Mouse (Mus musculus): ENCODE measurements at regions not wholly inside any gene's neighbourhood (a gene's known extent, or its start where the extent isn't known, plus 50 kb on each side); places are given as distances from the start of the nearest gene placed in this dataset.
A peak's percentile ranks its signal among the peaks of the same experiment; 100 is the strongest.

DNA sequence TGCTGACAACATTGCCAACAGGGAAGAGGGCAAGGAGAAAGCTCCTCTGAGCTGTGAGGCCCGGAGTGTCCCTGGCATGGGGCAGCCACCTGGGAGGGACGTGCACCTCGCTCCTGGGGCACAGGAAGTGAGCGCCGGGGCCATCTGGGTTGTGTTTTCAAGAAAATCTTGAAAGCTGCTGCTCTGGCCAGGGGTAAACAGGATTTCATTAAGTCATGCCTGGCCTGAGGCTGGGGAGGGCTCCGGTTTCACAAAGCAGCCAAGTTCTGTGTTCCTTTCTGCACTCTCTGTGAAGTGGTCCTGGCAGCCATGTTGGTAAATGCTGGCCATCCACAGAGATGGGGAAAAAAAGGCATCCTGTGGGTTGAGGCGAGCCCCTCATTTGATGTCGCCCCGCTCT lies 406.8 kb upstream of the Zmiz1 start:
- no peak for DNase-seq (ENCODE audit: low spot score in 2 of 2)

DNA sequence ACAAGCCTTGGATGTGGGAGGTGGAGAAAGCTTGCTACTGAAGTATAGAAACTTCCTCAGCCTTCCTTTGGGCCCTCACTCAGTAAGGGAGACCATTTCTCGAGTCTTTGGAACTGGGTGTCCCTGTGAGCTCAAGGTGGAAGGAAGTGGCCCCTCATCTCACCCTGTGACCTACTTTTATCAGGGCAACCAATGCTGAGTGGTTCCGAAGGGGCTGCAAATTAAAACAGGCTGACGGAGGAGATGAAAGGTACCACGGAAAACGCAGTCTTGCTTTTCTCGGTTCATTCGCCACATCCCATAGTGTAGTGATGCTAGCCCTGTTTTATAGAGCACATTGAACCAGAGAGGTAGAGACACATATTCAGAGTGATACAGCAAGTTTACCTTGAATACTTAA lies 399.6 kb upstream of the Zmiz1 start:
- no peak for DNase-seq (ENCODE audit: low spot score in 2 of 2)

DNA sequence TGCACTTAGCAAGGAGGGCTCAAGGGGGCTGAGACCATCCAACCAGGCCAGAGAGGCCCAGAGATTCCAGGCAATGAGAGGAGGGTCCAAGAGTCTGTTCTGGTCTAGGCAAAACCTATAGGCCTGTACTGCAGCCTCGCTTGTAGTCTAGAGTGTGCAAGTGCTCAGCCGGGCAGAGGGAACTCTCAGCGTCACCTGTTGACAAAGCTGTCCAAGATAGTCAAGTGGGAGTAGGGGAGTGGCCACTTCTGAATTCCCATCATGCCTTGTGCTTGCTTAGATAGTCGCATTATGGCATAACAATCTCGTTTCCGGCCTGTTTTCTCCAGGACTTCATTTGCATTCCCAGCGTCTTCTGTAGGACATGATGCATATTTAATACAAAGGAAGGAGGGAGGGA lies 398.7 kb upstream of the Zmiz1 start:
- DNase-seq (ENCODE audit: low spot score in 2 of 2) = no peak

DNA sequence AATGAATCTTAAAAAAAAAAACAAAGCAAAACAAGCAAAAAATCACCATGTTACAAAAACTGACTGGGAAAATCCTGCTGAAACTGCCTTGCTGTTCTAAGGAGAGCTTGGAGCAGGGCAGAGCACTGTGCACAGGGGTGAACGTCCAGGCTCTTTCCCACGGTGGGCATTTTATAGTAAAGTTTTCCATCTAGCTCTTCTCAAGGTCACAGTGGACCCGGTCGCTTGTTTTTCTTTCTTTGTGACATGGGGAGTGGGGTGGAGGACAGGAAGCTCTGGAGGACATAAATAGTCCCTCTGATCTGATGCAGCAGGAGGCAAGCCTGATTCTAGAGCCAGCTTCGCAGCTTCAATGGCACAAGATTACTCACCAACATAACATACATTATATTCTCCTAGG lies 395.9 kb upstream of the Zmiz1 start:
- no peak for DNase-seq (ENCODE audit: low spot score in 2 of 2)

DNA sequence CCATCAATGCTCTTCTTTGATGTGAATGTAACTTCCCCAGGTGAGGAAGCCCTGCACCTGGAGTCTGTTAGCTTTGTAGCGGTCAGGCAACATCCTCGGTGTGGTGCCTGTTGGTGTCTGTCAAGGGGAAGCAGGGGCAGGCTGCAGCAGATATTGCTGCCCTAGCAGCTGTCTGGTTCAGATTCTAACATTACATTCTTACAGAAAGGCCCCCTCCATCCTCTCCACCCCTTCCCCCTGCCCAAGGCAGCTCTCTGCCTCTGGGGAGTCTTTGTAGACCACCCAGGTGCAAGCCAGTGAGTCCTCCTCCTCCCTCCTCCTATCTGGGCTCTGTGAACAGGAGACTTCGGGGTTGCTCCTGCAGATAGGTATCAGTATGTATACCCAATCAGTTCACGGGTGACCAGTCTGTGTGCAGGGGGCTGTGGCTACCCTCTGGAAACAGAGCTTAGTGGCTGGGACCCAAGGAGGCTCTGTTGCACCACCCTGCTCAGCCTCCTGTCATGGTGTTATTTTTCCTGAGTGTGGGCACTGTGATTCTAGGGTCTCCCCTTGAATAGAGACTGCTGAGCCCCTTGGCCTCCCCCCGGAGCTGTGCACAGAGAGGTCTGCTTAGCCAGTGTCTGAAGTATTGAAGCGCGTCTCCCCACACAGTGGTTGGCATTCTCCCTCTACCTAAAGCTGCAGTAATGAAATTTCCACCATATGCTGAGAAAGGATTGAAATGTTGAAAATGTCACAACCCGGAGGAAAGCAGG lies 394.6 kb upstream of the Zmiz1 start:
- no peak for DNase-seq (ENCODE audit: low spot score in 2 of 2)

DNA sequence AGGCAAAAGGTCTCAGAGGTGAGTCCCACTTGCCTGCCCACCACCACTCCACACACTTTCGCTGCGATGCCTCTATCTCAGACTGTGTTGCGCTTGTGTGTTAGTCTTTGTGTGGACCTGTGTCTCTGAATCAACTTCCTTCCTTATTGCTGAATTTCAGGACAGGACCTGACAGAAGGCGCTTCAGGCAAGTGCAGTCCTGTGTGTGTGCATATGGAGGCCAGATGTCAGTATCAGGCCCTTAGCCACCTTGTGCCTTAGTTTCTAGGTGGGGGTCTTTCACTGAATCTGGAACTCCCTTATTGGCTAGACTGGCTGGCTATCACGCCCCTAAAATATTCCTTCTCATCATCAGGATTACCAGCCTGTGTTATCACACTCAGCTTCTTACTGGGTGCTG lies 391.6 kb upstream of the Zmiz1 start:
- no peak for DNase-seq (ENCODE audit: low spot score in 2 of 2)

DNA sequence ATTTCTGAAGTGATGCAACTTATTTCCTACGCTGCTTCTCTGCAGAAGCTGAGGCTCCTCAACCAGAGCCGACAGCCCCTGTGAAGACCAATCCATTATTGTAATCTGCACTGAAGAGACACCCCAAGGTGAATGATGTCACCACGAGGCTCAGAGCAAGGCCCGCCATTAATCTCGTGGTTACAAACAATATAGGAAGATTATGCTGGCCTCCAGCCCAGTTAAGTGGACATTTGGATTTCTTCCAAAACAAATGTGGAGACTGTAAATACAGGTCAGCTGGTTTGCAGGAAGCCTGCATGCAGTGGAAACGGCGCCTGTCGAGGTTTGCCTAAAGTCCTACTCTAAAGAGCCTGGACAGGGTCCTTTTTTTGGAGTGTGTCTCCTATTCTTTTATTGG lies 390.6 kb upstream of the Zmiz1 start:
- DNase-seq (ENCODE audit: low spot score in 2 of 2) = no peak

DNA sequence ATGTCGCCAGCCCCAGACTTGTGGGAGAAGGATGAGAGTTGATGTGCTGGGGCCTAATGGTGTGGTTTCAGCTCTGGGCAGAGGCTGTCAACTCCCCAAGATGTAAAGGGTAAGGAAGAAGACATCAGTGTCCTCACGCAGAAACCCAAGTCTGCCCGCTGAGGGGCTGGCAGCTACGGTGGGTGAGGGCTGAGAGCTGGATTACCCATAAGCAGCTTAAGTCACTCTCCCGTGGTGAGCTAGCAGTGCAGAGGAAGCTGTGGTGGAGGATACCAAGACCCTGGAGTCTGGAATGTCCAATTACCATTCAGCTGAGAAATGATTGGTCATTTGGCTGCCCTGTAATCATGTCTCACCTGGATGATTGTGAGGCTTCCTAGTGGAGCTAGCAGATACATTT lies 385.8 kb upstream of the Zmiz1 start:
- no peak for DNase-seq (ENCODE audit: low spot score in 2 of 2)

DNA sequence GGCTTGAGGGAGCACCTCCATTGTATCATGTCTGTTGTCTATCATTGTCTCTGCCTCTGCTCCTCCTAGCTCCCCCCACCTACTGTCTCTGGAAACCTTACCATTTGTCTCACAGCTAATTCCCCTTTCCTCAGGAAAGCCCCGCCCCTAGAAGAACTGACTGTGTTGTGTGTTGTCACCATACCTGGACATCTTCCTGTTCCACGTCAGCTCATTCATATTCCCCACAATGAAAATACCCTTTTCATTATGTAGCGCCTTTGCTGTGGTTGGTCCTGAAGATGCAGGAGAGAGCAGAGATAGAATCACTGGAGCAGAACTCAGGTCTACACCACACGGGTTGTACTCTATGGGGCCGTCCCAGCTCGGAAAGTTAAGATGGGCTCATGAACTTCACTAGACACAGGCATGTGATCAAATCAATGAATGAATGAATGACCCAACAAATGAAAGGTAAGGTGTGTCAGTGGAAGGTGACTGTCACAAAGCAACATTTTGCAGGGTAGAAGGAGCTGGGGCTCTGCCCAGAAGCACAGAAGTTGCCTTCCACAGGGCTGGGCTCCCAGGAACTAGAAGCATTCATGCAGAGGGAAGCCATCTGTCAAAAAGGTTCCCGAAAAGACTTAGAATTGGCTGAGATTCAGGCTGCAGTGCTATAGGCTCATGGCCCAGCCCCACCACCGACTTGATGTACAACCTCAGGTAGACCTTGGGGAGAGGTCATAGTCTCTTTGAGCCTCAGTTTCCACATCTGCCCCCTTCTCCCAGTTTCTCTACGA lies 384.8 kb upstream of the Zmiz1 start:
- no peak for DNase-seq (ENCODE audit: low spot score in 2 of 2)

DNA sequence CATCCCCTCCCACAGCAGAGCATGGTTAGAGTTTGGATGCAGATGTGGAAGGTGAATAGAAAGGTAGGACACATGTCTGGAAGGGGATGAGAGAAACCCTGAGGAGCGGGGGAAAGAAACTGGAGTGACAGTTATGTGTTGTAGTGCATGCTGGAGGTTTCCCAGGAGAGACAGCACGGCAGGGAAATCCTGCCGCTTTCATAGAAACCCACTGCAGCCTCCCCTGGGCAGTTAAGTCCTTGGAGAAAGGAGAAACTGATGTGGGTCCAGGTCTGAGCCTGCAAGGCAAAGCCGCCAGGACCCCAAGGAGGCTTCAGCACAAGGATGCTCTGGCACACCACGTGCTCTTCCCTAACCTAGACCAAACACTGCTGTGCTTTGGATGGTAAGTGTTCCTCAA lies 384.1 kb upstream of the Zmiz1 start:
- DNase-seq (ENCODE audit: low spot score in 2 of 2) = no peak

DNA sequence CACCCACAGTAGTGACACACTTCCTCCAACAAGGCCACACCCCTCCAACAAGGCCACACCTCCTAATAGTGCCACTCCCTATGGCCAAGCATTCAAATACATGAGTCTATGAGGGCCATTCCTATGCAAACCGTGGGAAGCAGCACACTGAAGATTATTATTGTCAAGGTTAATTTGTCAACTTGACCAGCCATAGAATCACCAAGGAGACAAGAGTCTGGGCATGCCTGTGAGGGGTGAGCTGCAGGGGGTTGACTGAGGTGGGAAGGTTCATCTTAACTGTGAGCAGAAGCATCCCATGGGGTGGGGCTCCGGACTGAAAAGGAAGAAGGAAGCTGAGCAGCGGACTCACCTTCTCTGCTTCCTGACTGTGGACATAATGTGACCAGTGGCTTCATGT lies 378.6 kb upstream of the Zmiz1 start:
- DNase-seq (ENCODE audit: low spot score in 2 of 2) = no peak

DNA sequence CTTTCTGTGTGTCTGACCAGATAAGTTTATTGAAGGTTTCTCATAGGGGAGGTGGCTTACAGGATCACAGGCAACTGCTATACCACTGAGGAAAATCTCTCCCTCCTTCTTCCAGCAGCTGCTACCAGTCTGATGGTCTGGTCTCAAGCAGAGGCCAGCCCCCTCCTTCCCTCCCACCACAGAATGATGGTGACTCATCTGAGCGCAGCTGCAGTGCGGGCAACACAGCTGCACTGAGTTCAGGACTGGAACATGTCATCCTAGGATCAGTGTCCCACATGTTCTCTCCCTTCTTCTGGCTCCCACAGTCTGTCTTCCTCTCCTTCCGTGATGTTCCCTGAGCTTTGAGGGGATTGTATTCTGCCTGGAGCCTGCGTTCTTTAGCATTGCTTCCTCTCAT lies 375.1 kb upstream of the Zmiz1 start:
- DNase-seq (ENCODE audit: low spot score in 2 of 2) = no peak

DNA sequence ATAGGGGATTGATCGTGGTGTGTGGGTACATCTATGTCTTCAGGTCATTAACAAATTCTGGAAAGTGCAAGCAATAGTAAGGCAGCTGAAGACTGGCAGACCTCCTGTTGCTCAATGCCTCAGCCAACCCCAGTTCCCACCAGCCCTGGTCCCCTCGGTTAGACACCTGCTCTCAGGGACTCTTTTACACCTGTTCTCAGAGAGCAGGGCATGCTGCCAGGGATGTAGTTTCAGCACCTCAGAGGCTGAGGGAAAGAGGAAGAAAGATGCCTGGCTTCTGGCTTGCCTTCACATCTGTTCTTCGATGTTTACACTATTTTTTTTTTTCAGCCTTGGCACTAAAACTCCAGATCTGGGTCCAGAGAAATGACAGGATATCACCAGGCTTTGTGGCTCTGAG lies 362.2 kb upstream of the Zmiz1 start:
- DNase-seq (ENCODE audit: low spot score in 2 of 2) = no peak

DNA sequence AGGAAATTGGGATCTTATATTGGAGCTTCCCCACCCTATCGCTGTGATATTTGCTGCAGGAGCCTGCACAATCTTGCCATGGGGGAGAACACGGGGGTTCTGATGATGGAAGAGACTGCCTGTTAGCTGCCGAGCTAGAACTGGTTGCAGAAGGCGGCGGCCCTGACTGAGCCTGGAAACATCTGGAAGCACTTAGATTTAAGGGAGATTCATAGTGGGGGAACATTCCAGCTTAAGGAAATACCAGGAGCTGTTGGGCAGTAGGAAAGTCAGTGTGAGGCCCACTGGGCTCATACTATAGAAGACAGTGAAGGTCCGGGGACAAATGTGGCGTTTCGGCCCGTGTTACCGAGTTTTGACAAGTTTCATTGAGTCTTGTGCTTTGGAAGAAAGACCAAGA lies 353.6 kb upstream of the Zmiz1 start:
- DNase-seq (ENCODE audit: low spot score in 2 of 2) = no peak

DNA sequence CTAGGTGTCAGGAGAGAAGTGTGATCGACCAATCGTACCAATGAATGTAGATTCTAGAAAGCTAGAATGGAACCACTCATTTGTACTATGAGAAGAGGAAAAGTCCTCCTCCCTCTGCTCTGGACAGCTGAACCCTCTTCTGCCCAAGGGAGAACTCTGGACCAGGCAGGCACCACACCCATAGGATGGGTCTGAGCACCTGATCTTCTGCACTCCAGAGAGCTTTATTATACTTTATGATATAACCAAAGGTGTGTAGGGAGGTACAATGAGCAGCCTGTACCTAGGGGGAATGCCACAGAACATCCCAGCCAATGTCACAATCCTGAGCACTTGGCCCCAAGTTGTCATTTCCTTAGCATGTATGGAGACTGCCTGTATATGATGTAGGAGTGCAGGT lies 352.5 kb upstream of the Zmiz1 start:
- DNase-seq (ENCODE audit: low spot score in 2 of 2) = no peak

DNA sequence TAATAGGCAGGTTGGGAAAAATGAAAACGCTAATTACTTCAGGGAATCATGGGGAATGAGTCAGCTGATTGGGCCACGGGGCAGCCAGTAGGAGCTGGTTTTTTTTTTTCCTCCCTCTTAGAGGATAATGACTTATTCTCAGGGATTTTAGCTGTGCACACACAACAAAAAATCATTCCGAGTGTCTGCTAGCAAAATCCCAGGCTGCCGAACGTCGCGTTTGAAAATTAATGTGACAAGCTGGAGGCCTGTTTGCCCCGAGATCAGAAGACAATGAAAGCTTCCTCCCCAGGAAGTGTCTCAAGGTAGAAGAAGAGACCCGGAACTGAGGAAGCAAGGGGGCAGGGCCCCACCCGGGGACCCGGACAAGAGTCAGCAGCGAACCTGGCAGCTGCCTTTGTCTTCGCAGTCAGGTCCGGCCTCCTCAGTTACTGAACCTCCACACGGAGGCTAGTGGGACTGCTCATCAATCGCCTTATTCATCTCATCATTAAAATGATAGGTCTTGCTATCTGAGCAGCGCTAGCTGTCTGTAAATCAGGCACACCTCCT lies 350.8 kb upstream of the Zmiz1 start:
- DNase-seq (ENCODE audit: low spot score in 2 of 2) = no peak

DNA sequence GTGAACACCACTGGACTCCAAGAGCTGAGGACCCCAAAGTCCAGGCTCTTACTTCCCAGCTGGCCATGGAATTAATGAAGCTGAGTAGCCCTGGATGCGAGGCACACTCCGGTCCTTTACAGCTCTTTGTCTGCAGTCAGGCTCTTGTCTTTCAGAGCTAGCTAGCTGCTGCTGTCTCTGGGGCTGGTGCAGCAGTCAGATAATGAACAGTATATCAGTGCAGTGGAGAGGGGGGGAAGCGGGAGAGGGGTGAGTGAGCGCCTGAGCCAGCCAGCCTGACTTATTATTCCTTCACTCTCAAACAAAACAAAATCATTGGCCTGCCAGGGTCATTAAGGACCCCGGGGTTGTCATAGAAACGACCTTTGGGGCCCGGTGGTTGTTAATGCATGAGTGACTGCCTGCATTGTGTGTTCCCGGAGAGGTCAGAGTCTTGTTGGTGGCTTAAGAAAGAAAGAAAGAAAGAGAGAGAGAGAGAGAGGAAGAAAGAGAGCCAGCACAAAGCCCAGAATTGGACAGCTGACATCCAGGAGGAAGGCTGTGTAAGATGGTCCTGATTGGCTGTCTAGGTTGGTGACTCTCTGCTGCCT lies 350.2 kb upstream of the Zmiz1 start:
- no peak for DNase-seq (ENCODE audit: low spot score in 2 of 2)

DNA sequence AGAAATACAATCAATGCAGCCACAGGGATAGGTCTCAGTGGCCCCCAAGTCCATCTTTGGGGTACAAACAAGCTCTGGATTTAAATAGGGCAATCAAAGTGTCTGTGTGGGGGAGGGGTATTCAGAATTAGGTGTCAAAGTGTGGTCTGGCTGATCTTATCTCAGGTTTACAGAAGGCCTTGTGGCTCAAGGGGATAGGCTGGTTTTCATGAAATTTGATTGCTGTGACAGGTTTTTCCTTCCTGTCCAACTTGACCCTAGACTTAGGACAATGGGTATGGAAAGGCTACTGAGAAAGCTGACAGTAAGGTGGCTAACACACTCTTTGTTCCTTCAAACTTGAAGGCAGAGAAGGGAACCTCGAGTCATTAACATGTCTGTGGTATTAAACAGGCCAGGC lies 349.3 kb upstream of the Zmiz1 start:
- DNase-seq (ENCODE audit: low spot score in 2 of 2) = no peak

DNA sequence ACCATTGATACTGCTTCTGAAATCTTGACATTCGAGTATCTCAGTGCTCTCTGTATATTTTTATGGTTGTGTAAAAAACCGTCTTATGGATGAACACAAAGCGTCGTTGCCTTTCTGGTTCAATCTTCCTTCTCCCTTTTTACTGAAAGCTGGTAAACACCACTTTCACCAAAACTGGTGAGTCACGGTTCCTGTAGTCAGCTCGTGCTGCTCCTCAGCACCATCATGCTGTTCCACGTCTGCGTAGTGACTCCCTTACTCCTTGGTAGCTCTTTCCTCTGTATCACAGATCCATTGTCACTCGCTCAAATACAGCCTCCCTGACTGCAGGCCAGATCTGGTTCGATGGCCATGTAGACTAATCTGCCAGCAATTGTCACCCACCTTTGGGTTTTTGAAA lies 346.2 kb upstream of the Zmiz1 start:
- DNase-seq (ENCODE audit: low spot score in 2 of 2) = no peak

DNA sequence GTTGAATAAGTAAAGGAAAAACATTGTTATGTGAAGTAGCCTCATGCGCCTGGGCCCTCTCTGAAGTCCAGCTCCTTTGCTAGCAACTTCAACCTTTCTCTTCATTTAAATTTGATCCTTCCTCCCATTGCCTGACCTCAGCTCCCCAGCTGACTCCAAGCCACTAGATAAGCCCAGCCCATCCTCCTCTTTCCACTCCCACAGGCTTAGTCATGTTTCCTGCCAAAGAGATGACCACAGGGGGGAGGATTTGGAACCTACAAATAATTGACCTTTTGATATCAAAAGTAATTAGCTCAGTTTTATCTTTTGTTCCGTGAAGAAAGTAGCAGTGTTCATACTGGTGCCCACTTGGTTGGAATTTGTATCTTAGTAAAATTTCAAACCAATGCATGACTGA lies 345.7 kb upstream of the Zmiz1 start:
- no peak for DNase-seq (ENCODE audit: low spot score in 2 of 2)

DNA sequence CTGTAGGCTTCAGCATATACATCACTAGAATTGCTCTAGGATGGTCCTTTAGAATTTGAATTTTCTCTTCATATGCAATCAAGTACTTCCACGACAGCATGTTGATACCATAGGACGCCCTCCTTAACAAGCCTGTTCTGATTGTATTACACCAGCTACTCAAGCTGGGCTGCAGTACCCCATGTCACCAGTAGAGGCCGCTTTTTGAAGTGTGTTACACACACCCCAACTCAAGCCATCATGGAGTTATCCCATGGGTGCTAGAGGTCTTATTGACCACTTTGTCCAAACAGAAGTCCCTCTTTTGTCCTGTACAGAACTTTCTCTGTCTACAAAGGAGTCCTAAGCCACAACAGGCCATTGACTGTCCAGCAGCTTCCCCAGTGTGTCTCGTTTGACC lies 342.6 kb upstream of the Zmiz1 start:
- DNase-seq (ENCODE audit: low spot score in 2 of 2) = peak; percentile 54 to 65

DNA sequence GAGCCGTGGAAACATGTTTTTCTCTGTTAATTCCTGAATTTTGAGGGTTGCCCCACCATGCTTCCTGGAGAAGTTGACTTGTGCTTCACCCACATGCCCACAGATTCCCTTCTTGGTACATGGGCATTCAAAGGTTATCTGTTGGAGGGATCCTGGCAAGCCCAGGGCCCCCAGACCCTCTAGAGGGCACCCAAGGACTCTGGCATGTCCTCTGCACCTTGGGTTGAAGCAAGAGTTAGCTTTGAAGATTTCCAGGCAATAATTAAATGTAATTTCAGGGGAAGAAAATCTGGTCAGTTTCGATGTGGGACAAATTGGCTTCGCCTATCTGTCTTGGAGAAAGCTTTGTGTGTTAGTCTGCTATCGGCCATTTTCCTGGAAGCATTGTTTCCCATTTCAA lies 339.0 kb upstream of the Zmiz1 start:
- no peak for DNase-seq (ENCODE audit: low spot score in 2 of 2)

DNA sequence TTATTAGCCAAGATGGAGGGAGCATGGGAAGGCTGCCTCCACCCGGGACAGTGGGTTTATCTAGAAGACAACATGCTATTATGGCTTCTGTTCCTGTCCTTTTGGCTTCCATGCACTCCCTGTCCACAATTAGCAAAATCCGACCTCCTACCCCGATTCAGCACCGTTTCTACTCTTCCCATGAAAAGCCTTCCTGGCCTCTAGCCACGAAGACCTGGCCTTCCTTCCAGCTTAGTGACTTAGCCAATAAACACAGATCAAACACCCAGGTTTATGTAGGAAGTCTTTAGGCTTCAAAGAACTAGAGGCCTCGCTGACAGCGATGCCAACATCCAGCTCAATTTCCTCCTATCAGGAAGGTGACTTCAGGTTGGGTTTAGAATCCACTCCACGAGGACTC lies 338.5 kb upstream of the Zmiz1 start:
- DNase-seq (ENCODE audit: low spot score in 2 of 2) = no peak

Measured in frontal cortex, postnatal 25 days (tissue).